Mouse (Mus musculus): ENCODE measurements around the gene Tecpr2. TPM values are rescaled to one million over a fixed set of nuclear protein-coding genes. Genes with fewer than 3 reads are reported as not detected.

The Tecpr2 gene
- total and polyA plus RNA-seq, 3 experiments = 3.6 to 5.2 (median 5.1) TPM

DNA sequence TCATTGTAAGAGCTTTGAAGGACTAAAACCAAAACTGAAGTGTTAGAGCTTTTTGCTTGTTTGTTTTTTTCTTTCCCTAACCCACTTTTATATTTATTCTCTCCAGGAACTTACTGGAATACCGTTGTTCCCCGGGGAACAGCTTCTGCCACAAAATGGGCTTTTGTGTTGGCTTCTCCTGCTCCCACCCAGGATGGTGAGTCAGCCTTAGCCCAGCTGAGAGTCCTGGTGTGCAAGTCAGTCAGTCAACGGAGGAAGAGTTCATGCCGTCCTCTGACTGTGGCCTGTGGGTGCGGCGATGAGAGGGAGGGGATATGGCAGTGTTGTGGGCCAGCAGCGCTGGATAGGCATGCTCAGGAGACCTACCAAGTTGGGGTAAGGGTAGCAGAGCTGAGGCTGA, 57.2 kb downstream of the Tecpr2 start:
- Histone ChIP-seq H3K27ac (no peak overlapping the region), H3K4me3 (no peak overlapping the region), H3K36me3 (ENCODE audit: control insufficient read depth, insufficient read depth, low read length) (peaks cover 4% of the 10 kb centered on the region; the same call in 1 of the 2 replicates), H3K27me3 (ENCODE audit: control insufficient read depth, insufficient read depth, low read length) (no peaks in the 10 kb centered on the region), H3K4me1 (ENCODE audit: control insufficient read depth, insufficient read depth, low read length) (peaks cover 4% of the 10 kb centered on the region), H3K79me2 (replicated peaks; ENCODE audit: control insufficient read depth, insufficient read depth, low read length) (no peaks in the 10 kb centered on the region), H3K9ac (ENCODE audit: low read depth, low read length) (no peak overlapping the region)
- intact Hi-C loops (cut with DNase I) = no loop called here
- no peak for TF ChIP-seq EP300 (IDR thresholded peaks at IDR 0.05; ENCODE audit: insufficient read depth, low read depth, low read length)
- no peak for DNase-seq
- 77% methylated on average over 7 of the region's 7 CpGs for WGBS

- Histone ChIP-seq H3K4me3 (no peak overlapping the region), H3K79me2 (replicated peaks; ENCODE audit: control insufficient read depth, insufficient read depth, low read length) (no peaks in the 10 kb centered on the region), H3K4me1 (ENCODE audit: control insufficient read depth, insufficient read depth, low read length) (peaks cover 4% of the 10 kb centered on the region), H3K9ac (ENCODE audit: low read depth, low read length) (no peak overlapping the region), H3K36me3 (ENCODE audit: control insufficient read depth, insufficient read depth, low read length) (peaks cover 4% of the 10 kb centered on the region; the same call in 1 of the 2 replicates), H3K27ac (peak overlapping the region; percentile 62; the same call in 1 of the 2 replicates), H3K27me3 (ENCODE audit: control insufficient read depth, insufficient read depth, low read length) (no peaks in the 10 kb centered on the region)
- DNase-seq = no peak
- WGBS = 73% methylated on average over 6 of the region's 6 CpGs
- intact Hi-C loops (cut with DNase I) = no loop called here
- TF ChIP-seq CTCF (IDR thresholded peaks at IDR 0.05) (no peak), POLR2A (IDR thresholded peaks at IDR 0.05; ENCODE audit: insufficient read depth, low read depth, low read length) (no peak), EP300 (IDR thresholded peaks at IDR 0.05; ENCODE audit: insufficient read depth, low read depth, low read length) (no peak)
Observed at GRCm38 (mm10) chr12:110948082-110948909, 59.2 kb downstream of the Tecpr2 start.

DNA sequence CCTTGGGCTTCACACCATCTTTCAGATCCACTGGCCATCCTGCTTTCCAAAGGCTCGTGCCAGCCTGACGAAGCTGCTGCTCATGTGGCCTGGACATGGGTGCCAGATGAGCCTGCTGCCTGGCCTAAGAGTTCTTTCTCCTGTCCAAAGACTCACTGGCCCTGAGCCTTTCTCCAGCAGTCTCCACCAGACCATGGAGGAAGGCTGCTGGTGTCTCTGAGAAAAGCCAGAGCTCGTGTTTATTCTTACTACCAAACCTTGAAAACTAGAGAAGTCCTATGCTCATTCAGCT, 59.8 kb downstream of the Tecpr2 start:
- DNase-seq = peak; percentile 28 to 56
- Histone ChIP-seq H3K4me3 (no peak overlapping the region), H3K4me1 (ENCODE audit: control insufficient read depth, insufficient read depth, low read length) (peaks cover 4% of the 10 kb centered on the region), H3K36me3 (ENCODE audit: control insufficient read depth, insufficient read depth, low read length) (peaks cover 4% of the 10 kb centered on the region; the same call in 1 of the 2 replicates), H3K27me3 (ENCODE audit: control insufficient read depth, insufficient read depth, low read length) (no peaks in the 10 kb centered on the region), H3K27ac (peak overlapping the region; percentile 62), H3K79me2 (replicated peaks; ENCODE audit: control insufficient read depth, insufficient read depth, low read length) (no peaks in the 10 kb centered on the region), H3K9ac (ENCODE audit: low read depth, low read length) (no peak overlapping the region)
- intact Hi-C loops (cut with DNase I) = no loop called here
- 50% methylated on average over 3 of the region's 3 CpGs for WGBS
- TF ChIP-seq POLR2A (IDR thresholded peaks at IDR 0.05; ENCODE audit: insufficient read depth, low read depth, low read length) = no peak
- 0 out of 2 replicates have a peak, but pooled peaks have one; percentile 47 for TF ChIP-seq EP300 (IDR thresholded peaks at IDR 0.05; ENCODE audit: insufficient read depth, low read depth, low read length)

GRCm38 (mm10) chr12:110949410-110949809, 60.3 kb downstream of the Tecpr2 start:
- Histone ChIP-seq H3K27ac (peak overlapping the region; percentile 62), H3K9ac (ENCODE audit: low read depth, low read length) (no peak overlapping the region), H3K79me2 (replicated peaks; ENCODE audit: control insufficient read depth, insufficient read depth, low read length) (no peaks in the 10 kb centered on the region), H3K27me3 (ENCODE audit: control insufficient read depth, insufficient read depth, low read length) (no peaks in the 10 kb centered on the region), H3K4me3 (no peak overlapping the region), H3K4me1 (ENCODE audit: control insufficient read depth, insufficient read depth, low read length) (peaks cover 4% of the 10 kb centered on the region), H3K36me3 (ENCODE audit: control insufficient read depth, insufficient read depth, low read length) (peaks cover 4% of the 10 kb centered on the region; the same call in 1 of the 2 replicates)
- peak; percentile 29 to 62 for DNase-seq
- 91% methylated on average over 1 of the region's 1 CpGs for WGBS
- TF ChIP-seq EP300 (IDR thresholded peaks at IDR 0.05; ENCODE audit: insufficient read depth, low read depth, low read length) = peak; percentile 85
- no peak for TF ChIP-seq CTCF (IDR thresholded peaks at IDR 0.05)
- TF ChIP-seq POLR2A (IDR thresholded peaks at IDR 0.05; ENCODE audit: insufficient read depth, low read depth, low read length) = no peak
- intact Hi-C loops (cut with DNase I) = no loop called here

GRCm38 (mm10) chr12:110950151-110950550, 61.1 kb downstream of the Tecpr2 start:
- no peak overlapping the region for H3K27ac ChIP-seq

GRCm38 (mm10) chr12:110951236-110951635, 62.2 kb downstream of the Tecpr2 start:
- Histone ChIP-seq H3K27me3 (ENCODE audit: control insufficient read depth, insufficient read depth, low read length) (no peaks in the 10 kb centered on the region), H3K36me3 (ENCODE audit: control insufficient read depth, insufficient read depth, low read length) (peaks cover 4% of the 10 kb centered on the region; the same call in 1 of the 2 replicates), H3K79me2 (replicated peaks; ENCODE audit: control insufficient read depth, insufficient read depth, low read length) (no peaks in the 10 kb centered on the region), H3K9ac (ENCODE audit: low read depth, low read length) (no peak overlapping the region), H3K27ac (no peak overlapping the region), H3K4me1 (ENCODE audit: control insufficient read depth, insufficient read depth, low read length) (peaks cover 4% of the 10 kb centered on the region), H3K4me3 (no peak overlapping the region)
- 85% methylated on average over 7 of the region's 7 CpGs for WGBS
- intact Hi-C loops (cut with DNase I) = loop anchor here (2.0 kb wide), 1 partner anchor 20 kb away; no protein-coding TSS in a partner anchor
- TF ChIP-seq CTCF (IDR thresholded peaks at IDR 0.05) = no peak
- TF ChIP-seq POLR2A (IDR thresholded peaks at IDR 0.05; ENCODE audit: insufficient read depth, low read depth, low read length) = no peak
- TF ChIP-seq EP300 (IDR thresholded peaks at IDR 0.05; ENCODE audit: insufficient read depth, low read depth, low read length) = no peak
- no peak for DNase-seq

More at GRCm38 (mm10) chr12:110950151-110950550, 61.1 kb downstream of the Tecpr2 start:
- Histone ChIP-seq H3K36me3 (ENCODE audit: control insufficient read depth, insufficient read depth, low read length) (peaks cover 4% of the 10 kb centered on the region; the same call in 1 of the 2 replicates), H3K4me1 (ENCODE audit: control insufficient read depth, insufficient read depth, low read length) (peaks cover 4% of the 10 kb centered on the region), H3K27me3 (ENCODE audit: control insufficient read depth, insufficient read depth, low read length) (no peaks in the 10 kb centered on the region), H3K79me2 (replicated peaks; ENCODE audit: control insufficient read depth, insufficient read depth, low read length) (no peaks in the 10 kb centered on the region), H3K9ac (ENCODE audit: low read depth, low read length) (no peak overlapping the region), H3K4me3 (no peak overlapping the region)
- intact Hi-C loops (cut with DNase I) = loop anchor here (2.0 kb wide), 1 partner anchor 21 kb away; no protein-coding TSS in a partner anchor
- no peak for TF ChIP-seq POLR2A (IDR thresholded peaks at IDR 0.05; ENCODE audit: insufficient read depth, low read depth, low read length)
- TF ChIP-seq EP300 (IDR thresholded peaks at IDR 0.05; ENCODE audit: insufficient read depth, low read depth, low read length) = no peak
- TF ChIP-seq CTCF (IDR thresholded peaks at IDR 0.05) = no peak
- WGBS = 90% methylated on average over 4 of the region's 4 CpGs
- no peak for DNase-seq

Data from heart, adult 2 months (tissue).